Mouse (Mus musculus) forebrain, embryonic 14.5 days (tissue): ENCODE measurements around the gene Flg2. TPM values are rescaled to one million over a fixed set of nuclear protein-coding genes. Genes with fewer than 3 reads are reported as not detected.

Source experiments
- ATAC-seq: fragments of 200-750 bp; cut with Nextera tagmentation; 2 replicates; pipeline ENCODE4 v1.8.0; 2017; ENCODE audit warnings: mild to moderate bottlenecking, moderate library complexity
- DNase-seq: peaks from one replicate; pipeline ENCODE4 v3.0.0-alpha.2; 2015; ENCODE audit warnings: low spot score
- H3K27ac ChIP-seq: fragments of 300-500 bp; sonication (generic); 2 replicates; pipeline ENCODE4 v1.5.1; 2014; ENCODE audit warnings: low read depth, mild to moderate bottlenecking, control low read depth, low read length, moderate library complexity
- H3K27me3 ChIP-seq: fragments of 300-500 bp; sonication (generic); replicated peaks from 2 replicates; pipeline ENCODE4 v1.6.1; 2014; ENCODE audit warnings: low read length, control low read depth, mixed read lengths; ENCODE audit not compliant: control insufficient read depth, insufficient read depth
- H3K36me3 ChIP-seq: fragments of 300-500 bp; sonication (generic); 2 replicates; pipeline ENCODE4 v1.6.1; 2014; ENCODE audit warnings: low read length, control low read depth; ENCODE audit not compliant: control insufficient read depth, insufficient read depth
- H3K4me1 ChIP-seq: fragments of 300-500 bp; sonication (generic); 2 replicates; pipeline ENCODE4 v1.6.1; 2014; ENCODE audit warnings: antibody characterized with exemption, low read length, control low read depth; ENCODE audit not compliant: control insufficient read depth, insufficient read depth
- H3K4me2 ChIP-seq: fragments of 300-500 bp; sonication (generic); 2 replicates; pipeline ENCODE4 v1.6.1; 2014; ENCODE audit warnings: mild to moderate bottlenecking, control low read depth, low read length
- H3K4me3 ChIP-seq: fragments of 300-500 bp; sonication (generic); 2 replicates; pipeline ENCODE4 v1.5.1; 2014; ENCODE audit warnings: low read depth, low read length, control low read depth
- H3K9ac ChIP-seq: fragments of 300-500 bp; sonication (generic); 2 replicates; pipeline ENCODE4 v1.6.1; 2014; ENCODE audit warnings: mild to moderate bottlenecking, low read length, control low read depth, moderate library complexity
- H3K9me3 ChIP-seq: fragments of 300-500 bp; sonication (generic); replicated peaks from 2 replicates; pipeline ENCODE4 v1.6.1; 2016; ENCODE audit warnings: low read length, control low read depth, mixed read lengths; ENCODE audit not compliant: control insufficient read depth
- WGBS: fragments of 180-500 bp; shearing (Covaris S2); extraction: QIAGEN DNeasy Blood & Tissue Kit; methylation state at CpG from one replicate; pipeline ENCODE4 v1.1.7; 2014; 5-methylcytosine and 5-hydroxymethylcytosine counted together
- polyA plus RNA-seq: library from polyadenylated mRNA; unstranded; fragments of >200 nt; fragmentation: Nextera tagmentation; extraction: Ambion mirVana; gene quantifications from 2 replicates; pipeline ENCODE4 v1.2.1, GENCODE M21; 2014

Gene Flg2
- polyA plus RNA-seq, result not detected in 2 replicates

GRCm38 (mm10) chr3:93196978-93197377 lies at the start of gene Flg2:
Flg2 (plus strand) TSS chr3:93197278.
- DNase-seq (no peak), ATAC-seq (no peak)
- H3K4me3 ChIP-seq, result no peak within 1 kb of the TSS
- H3K27me3 ChIP-seq, result no peaks in the 10 kb centered on the region
- 80% methylated on average over 3 of the region's 3 CpGs for WGBS
- no peaks in the 10 kb centered on the region for H3K4me1 ChIP-seq
- no peak within 1 kb of the TSS for H3K27ac ChIP-seq
- H3K4me2 ChIP-seq, result no peak within 1 kb of the TSS
- H3K9ac ChIP-seq, result no peak within 1 kb of the TSS
- no peaks in the 10 kb centered on the region for H3K9me3 ChIP-seq
- H3K36me3 ChIP-seq, result no peaks in the 10 kb centered on the region

DNA sequence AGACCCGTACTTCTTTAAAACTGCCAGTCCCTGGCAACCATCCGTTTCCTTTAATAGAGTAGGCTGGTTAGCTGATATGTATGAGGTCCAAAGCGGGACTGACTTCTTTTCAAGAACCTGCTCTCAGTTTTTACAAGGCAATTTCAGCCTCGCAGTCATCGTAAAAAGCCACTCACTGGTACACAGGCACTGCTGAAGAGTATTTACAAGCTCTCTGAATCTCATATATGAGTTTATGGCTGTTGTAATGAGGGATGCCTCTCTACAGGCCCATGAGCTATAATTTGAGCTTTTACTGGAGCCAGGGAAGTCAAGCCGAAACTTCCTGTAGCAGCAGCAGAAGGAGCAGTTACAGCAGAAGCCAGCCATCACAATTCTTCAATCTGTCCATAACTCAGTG lies 34.6 kb upstream of the Flg2 start:
- ATAC-seq, result no peak
- WGBS, result 88% methylated on average over 6 of the region's 6 CpGs
- no peak for DNase-seq
- Histone ChIP-seq H3K27me3 (no peaks in the 10 kb centered on the region), H3K4me1 (no peaks in the 10 kb centered on the region), H3K9me3 (no peaks in the 10 kb centered on the region), H3K36me3 (no peaks in the 10 kb centered on the region), H3K4me2 (no peak overlapping the region), H3K27ac (no peak overlapping the region), H3K4me3 (no peak overlapping the region), H3K9ac (no peak overlapping the region)

DNA sequence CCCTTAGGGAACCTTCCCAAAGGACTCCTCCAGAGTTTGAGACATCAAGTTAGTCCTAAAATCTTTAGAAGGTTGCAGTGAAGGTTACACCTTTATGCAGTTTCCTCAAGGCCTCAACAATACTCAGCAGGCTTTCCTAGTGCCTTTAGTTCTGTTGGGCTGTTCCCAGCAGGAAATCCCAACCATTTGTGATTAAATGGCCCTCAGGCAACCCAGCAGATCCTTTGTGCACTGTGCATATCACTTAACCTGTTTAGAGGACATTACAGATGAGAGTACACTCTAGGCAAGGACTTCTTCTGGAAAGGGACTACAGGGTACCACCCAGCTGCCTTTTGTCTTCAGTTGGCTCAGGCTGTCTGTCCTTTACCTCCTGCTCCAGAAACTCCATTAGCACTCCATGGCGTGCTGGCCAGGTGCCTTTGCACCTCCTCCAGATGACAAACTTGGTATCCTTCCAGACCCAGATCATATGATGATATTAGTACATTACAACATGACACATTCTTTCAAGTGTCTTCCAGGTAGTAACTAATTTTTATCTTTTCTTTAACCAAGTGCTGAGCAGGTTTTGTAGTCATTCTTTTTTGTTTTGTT lies 34.0 kb upstream of the Flg2 start:
- H3K9me3 ChIP-seq, result no peaks in the 10 kb centered on the region
- ATAC-seq (no peak), DNase-seq (no peak)
- H3K27ac ChIP-seq, result no peak overlapping the region
- no peaks in the 10 kb centered on the region for H3K36me3 ChIP-seq
- no peaks in the 10 kb centered on the region for H3K4me1 ChIP-seq
- H3K4me2 ChIP-seq, result no peak overlapping the region
- H3K27me3 ChIP-seq, result no peaks in the 10 kb centered on the region
- H3K9ac ChIP-seq, result no peak overlapping the region
- 69% methylated on average over 1 of the region's 1 CpGs for WGBS
- no peak overlapping the region for H3K4me3 ChIP-seq

- Histone ChIP-seq H3K4me2 (no peak overlapping the region), H3K36me3 (no peaks in the 10 kb centered on the region), H3K27me3 (no peaks in the 10 kb centered on the region), H3K4me1 (no peaks in the 10 kb centered on the region), H3K9ac (no peak overlapping the region), H3K9me3 (no peaks in the 10 kb centered on the region), H3K4me3 (no peak overlapping the region), H3K27ac (no peak overlapping the region)
- DNase-seq, result no peak
- WGBS, result 92% methylated on average over 4 of the region's 4 CpGs
- no peak for ATAC-seq
Observed at GRCm38 (mm10) chr3:93180856-93181255, 16.2 kb upstream of the Flg2 start.

DNA sequence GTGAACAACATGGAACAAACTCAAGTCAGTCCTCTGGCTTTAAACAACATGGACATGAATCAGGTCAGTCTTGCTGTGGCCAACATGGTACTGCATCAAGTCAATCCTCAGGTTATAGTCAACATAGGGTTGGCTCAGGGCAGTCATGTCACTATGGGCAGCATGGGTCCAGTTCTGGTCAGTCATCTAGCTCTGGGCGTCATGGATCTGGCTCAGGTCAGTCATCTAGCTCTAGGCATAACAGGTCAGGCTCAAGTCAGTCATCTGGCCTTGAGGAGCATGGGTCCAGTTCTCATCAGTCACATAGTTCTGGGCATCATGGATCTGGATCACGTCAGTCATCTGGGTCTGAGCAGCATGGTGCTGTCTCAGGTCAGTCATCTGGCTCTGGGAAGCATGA lies 4.9 kb downstream of the Flg2 start:
- H3K4me1 ChIP-seq, result no peaks in the 10 kb centered on the region
- 87% methylated on average over 2 of the region's 2 CpGs for WGBS
- ATAC-seq (no peak), DNase-seq (no peak)
- no peak overlapping the region for H3K9ac ChIP-seq
- H3K27me3 ChIP-seq, result no peaks in the 10 kb centered on the region
- H3K36me3 ChIP-seq, result no peaks in the 10 kb centered on the region
- H3K4me3 ChIP-seq, result no peak overlapping the region
- no peak overlapping the region for H3K4me2 ChIP-seq
- no peaks in the 10 kb centered on the region for H3K9me3 ChIP-seq
- H3K27ac ChIP-seq, result no peak overlapping the region

GRCm38 (mm10) chr3:93202499-93202898 lies 5.4 kb downstream of the Flg2 start:
- Histone ChIP-seq H3K36me3 (no peaks in the 10 kb centered on the region), H3K9me3 (no peaks in the 10 kb centered on the region), H3K27ac (no peak overlapping the region), H3K27me3 (no peaks in the 10 kb centered on the region), H3K4me3 (no peak overlapping the region), H3K4me2 (no peak overlapping the region), H3K4me1 (no peaks in the 10 kb centered on the region), H3K9ac (no peak overlapping the region)
- WGBS, result 95% methylated on average over 4 of the region's 4 CpGs
- ATAC-seq, result no peak
- no peak for DNase-seq

Other genes starting within 250 kb of the Flg2 start
- gene Lce3d, start 239.9 kb upstream of the Flg2 start, polyA plus RNA-seq, result not detected in 2 replicates
- gene Lce3e, start 230.2 kb upstream of the Flg2 start, polyA plus RNA-seq, result not detected in 2 replicates
- gene Lce3f, start 205.1 kb upstream of the Flg2 start, polyA plus RNA-seq, result not detected in 2 replicates
- gene Crct1, start 181.6 kb upstream of the Flg2 start, polyA plus RNA-seq, result 0.25 TPM in 1 of 2 replicates, not detected in the other
- gene Lce1m, start 178.2 kb upstream of the Flg2 start, polyA plus RNA-seq, result not detected in 2 replicates
- not detected in 2 replicates for gene Gm4858, start 128.5 kb upstream of the Flg2 start, polyA plus RNA-seq
- gene Crnn, start 52.5 kb upstream of the Flg2 start, polyA plus RNA-seq, result not detected in 2 replicates
- not detected in 2 replicates for gene Flg, start 76.2 kb downstream of the Flg2 start, polyA plus RNA-seq
- gene Hrnr, start 122.5 kb downstream of the Flg2 start, polyA plus RNA-seq, result not detected in 2 replicates
- not detected in 2 replicates for gene Rptn, start 196.4 kb downstream of the Flg2 start, polyA plus RNA-seq
- 0.32 and 0.52 TPM in 2 replicates for gene Tchh, start 245.1 kb downstream of the Flg2 start, polyA plus RNA-seq